Mouse (Mus musculus) olfactory bulb, adult 2 months (tissue): ENCODE results near the gene Fcmr.

ENCODE experiments used
- CTCF ChIP-seq: fragments of 200-500 bp; IDR thresholded peaks from 2 replicates; pipeline ENCODE4 v1.5.1; 2012; ENCODE audit warnings: low read depth, mild to moderate bottlenecking, low read length, moderate library complexity; ENCODE audit not compliant: insufficient read depth
- POLR2A ChIP-seq: fragments of 200-500 bp; IDR thresholded peaks from 2 replicates; pipeline ENCODE4 v1.6.1; 2012; ENCODE audit warnings: mild to moderate bottlenecking, low read depth, low read length, moderate library complexity; ENCODE audit not compliant: insufficient read depth

- TF ChIP-seq POLR2A, result no peak
- no peak for TF ChIP-seq CTCF
Observed at GRCm38 (mm10) chr1:130841621-130842020, 23.8 kb upstream of the Fcmr start.
